Mouse (Mus musculus): Measurements from ENCODE around the gene A030005K14Rik.

The A030005K14Rik gene

GRCm38 (mm10) chr1:83036892-83037667 is 22.1 kb downstream of the A030005K14Rik start:
- no peak for DNase-seq (ENCODE audit: low read depth, low spot score)

DNA sequence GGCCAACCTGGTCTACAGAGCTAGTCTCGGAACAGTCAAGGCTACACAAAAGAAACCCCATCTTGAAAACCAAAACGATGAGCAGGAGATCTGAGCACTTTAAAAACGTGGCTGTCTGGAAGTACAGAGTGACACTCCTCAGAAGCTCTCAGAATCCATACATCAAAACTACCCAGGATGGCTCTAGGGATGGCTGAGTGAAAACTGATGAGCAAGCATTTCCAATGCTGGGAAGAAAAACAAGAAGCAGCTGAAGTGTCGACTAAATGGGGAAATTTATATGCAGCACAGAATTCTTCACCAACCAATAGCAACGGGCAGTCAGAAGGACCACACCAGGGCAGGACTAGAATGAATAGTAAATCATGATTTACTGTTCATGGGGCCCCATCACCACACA is 24.7 kb downstream of the A030005K14Rik start:
- DNase-seq (ENCODE audit: low read depth, low spot score): no peak

DNA sequence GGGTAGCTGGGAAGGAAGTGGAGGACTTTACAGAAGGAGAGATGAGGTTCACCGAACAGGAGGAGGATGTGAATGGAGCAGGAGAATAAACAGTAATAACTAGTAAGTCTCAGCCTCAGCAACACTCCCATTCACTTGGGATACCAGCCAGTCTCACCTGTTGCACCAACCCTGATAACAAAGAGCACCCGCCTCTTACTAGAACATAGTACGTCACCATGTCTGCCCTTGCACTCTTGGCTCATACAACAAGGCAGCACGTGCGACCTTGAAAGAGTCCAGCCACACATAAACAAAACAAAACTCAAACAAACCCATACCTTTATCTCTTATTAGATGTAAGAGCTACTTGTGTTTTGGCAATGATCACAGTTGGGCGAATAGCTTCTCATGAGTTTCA is 26.7 kb downstream of the A030005K14Rik start:
- no peak for DNase-seq (ENCODE audit: low read depth, low spot score)

- no peak for DNase-seq (ENCODE audit: low read depth, low spot score)
Observed at GRCm38 (mm10) chr1:83031950-83032349, 27.2 kb downstream of the A030005K14Rik start.

DNA sequence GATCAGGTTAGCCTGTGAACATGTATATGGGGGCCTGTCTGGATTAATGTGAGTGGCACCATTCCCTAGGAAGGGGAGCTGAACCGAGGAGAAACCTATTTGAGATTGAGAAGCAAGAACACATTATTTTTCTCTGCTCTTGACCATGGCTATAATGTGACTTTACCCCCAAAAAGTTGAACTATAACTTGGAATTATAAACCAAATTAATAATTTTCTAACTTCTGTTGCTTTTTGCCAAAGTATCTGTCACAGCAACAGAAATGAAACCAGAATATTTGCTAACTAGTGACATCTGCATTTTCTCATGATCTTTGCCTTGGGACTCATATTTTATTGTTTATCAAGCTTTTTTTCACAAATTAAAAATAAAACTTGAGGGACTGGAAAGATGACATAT is 42.6 kb downstream of the A030005K14Rik start:
- no peak for DNase-seq (ENCODE audit: low read depth, low spot score)

DNA sequence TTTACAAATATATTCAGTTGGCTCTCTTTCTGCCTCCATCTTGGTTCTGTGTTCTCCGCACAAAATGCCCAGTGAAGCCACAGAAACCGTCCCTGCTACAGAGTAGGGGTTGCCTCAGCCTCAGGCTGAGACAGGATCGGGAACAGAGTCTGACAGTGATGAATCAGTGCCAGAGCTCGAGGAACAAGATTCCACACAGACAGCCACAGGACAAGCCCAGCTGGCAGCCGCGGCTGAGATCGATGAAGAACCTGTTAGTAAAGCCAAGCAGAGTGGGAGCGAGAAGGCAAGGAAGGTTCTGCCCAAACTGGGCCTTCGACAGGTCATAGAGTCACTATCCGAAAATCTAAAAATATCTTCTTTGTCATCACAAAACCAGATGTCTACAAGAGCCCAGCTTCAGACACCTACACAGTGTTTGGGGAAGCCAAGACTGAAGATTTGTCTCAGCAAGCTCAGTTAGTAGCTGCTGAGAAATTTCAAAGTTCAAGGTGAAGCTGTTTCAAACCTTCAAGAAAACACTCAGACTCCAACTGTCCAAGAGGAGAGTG is 43.8 kb downstream of the A030005K14Rik start:
- no peak for DNase-seq (ENCODE audit: low read depth, low spot score)

- no peak for DNase-seq (ENCODE audit: low read depth, low spot score)
Observed at GRCm38 (mm10) chr1:83014477-83014876, 44.7 kb downstream of the A030005K14Rik start.

Data from skeletal muscle tissue, adult 2 months (tissue).